In genomic region chr4:145045312-145046031, GRCm38 (mm10) we compare ENCODE assay signal across 20 mouse cellular contexts.
DNase-seq lines count a peak whose midpoint lies in the region; ATAC-seq and TF ChIP-seq lines count a peak whose summit lies in the region.
"Had no signal": no experiment of that assay in that cellular context is flagged by ENCODE, and none has a peak within 500 bp of the region (broad histone marks: within the 10 kb centered on the region; RNA-seq: fewer than 3 reads in every experiment).

No protein-coding gene starts in this region.

- TF ChIP-seq POLR2A in heart, adult 2 months (IDR thresholded peaks at IDR 0.05; ENCODE audit: insufficient read depth, low read depth, low read length) = no peak

- WGBS in heart, adult 2 months = 61% methylated on average over 5 of the region's 5 CpGs

- peaks cover 29% of the 10 kb centered on the region for H3K4me1 ChIP-seq in heart, adult 2 months (ENCODE audit: control insufficient read depth, insufficient read depth, low read length)
- H3K4me1 ChIP-seq: hindbrain, embryonic 15.5 days; midbrain, embryonic 10.5 days had no signal

- H3K36me3 ChIP-seq in heart, adult 2 months (ENCODE audit: control insufficient read depth, insufficient read depth, low read length) = peaks cover 69% of the 10 kb centered on the region

- peak overlapping the region; percentile 91 for H3K27ac ChIP-seq in heart, adult 2 months
- H3K27ac ChIP-seq: embryonic facial prominence, embryonic 13.5 days; heart, embryonic 10.5 days; hindbrain, embryonic 15.5 days; limb, embryonic 15.5 days; midbrain, embryonic 10.5 days had no signal

- H3K9ac ChIP-seq in heart, adult 2 months (ENCODE audit: low read depth, low read length) = no peak overlapping the region
- H3K9ac ChIP-seq: embryonic facial prominence, embryonic 13.5 days; forebrain, postnatal 0 days; hindbrain, embryonic 15.5 days; limb, embryonic 15.5 days; liver, postnatal 0 days had no signal

- intact Hi-C loops in heart, adult 2 months (cut with DNase I) = no loop called here
- intact Hi-C loops in heart, postnatal 36 days (cut with DNase I) = loop anchor here (10.0 kb wide), 1 partner anchor 91 kb away; no protein-coding TSS in a partner anchor

- peak; percentile 20; the same call in 1 of the 2 replicates for ATAC-seq in common myeloid progenitor, adult 5-6 weeks (replicated peaks; ENCODE audit: low read depth, poor library complexity, severe bottlenecking)
- peak; percentile 84 for ATAC-seq in neutrophil, adult 5-6 weeks (ENCODE audit: extremely low read depth, insufficient number of reproducible peaks, low FRiP score, poor library complexity, severe bottlenecking)
- no peak for ATAC-seq in megakaryocyte progenitor cell, adult 5-6 weeks (replicated peaks; ENCODE audit: poor library complexity)
- ATAC-seq: forebrain, postnatal 0 days; liver, postnatal 0 days had no signal

- no peaks in the 10 kb centered on the region for H3K79me2 ChIP-seq in heart, adult 2 months (replicated peaks; ENCODE audit: control insufficient read depth, insufficient read depth, low read length)

- H3K4me3 ChIP-seq in heart, adult 2 months = no peak overlapping the region
- H3K4me3 ChIP-seq: embryonic facial prominence, embryonic 13.5 days; heart, embryonic 10.5 days; hindbrain, embryonic 15.5 days; limb, embryonic 15.5 days; midbrain, embryonic 10.5 days had no signal

- TF ChIP-seq EP300 in heart, adult 2 months (IDR thresholded peaks at IDR 0.05; ENCODE audit: insufficient read depth, low read depth, low read length) = peak; percentile 68; the same call in 1 of the 2 replicates

- no peak for TF ChIP-seq CTCF in heart, adult 2 months (IDR thresholded peaks at IDR 0.05)

- no peaks in the 10 kb centered on the region for H3K27me3 ChIP-seq in heart, adult 2 months (ENCODE audit: control insufficient read depth, insufficient read depth, low read length)
- H3K27me3 ChIP-seq: embryonic facial prominence, embryonic 13.5 days; hindbrain, embryonic 15.5 days; limb, embryonic 15.5 days had no signal

- peak in 1 of 2 experiments; percentile 34 for DNase-seq in heart, adult 2 months
- DNase-seq in heart, postnatal 36 days = no peak
- DNase-seq in CD4-positive helper T cell, adult 2 months (ENCODE audit: low read depth, low spot score) = peak; percentile 82
- DNase-seq in layer of hippocampus, adult 9-10 months (ENCODE audit: low spot score) = no peak
- DNase-seq: adrenal gland, postnatal 10 days; cerebellum, adult 2 months; forebrain, postnatal 0 days; gastrocnemius, postnatal 10 days; heart, postnatal 14 days; kidney, adult 2 months; liver, postnatal 0 days; thymus, postnatal 4 days had no signal
